Mouse (Mus musculus): Measurements from ENCODE around the gene Defb22. TPM values are rescaled to one million over a fixed set of nuclear protein-coding genes. Genes with fewer than 3 reads are reported as not detected.

The Defb22 gene
- total and polyA plus RNA-seq, 3 experiments, result not detected

DNA sequence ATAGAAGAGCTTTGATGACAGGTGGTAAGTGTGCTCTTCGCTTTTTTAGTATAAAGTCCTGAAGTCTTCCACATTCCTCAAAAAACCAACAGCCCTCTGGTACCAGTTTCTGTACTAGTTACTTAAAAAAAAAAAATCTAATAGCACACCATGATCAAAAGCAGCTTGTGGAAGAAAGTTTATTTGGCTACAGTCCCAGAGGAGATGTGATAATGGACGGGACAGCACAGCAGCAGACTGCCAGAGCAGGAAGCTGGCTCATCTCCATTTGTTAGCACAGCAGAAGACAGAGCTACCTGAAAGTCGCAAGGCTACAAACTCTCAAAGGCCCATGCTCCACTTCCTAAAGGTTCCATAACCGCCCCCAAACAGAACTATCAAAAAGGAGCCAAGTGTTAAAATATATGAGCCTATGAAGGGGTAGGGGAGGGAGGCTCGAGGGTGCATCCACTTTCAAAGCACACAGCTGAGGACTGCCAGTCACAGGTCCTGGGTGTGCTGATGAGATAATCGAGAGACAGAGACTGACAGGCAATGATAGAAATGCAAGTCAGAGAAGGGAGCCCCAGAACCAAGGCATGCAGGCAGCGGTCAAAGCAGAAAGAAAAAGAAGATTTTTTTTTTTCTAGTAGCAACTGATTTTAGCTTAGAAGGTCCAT lies 10.4 kb upstream of the Defb22 start:
- Histone ChIP-seq H3K27me3 (ENCODE audit: control insufficient read depth, insufficient read depth, low read length) (no peaks in the 10 kb centered on the region), H3K4me3 (no peak overlapping the region), H3K9ac (ENCODE audit: low read depth, low read length) (no peak overlapping the region), H3K4me1 (ENCODE audit: control insufficient read depth, insufficient read depth, low read length) (no peaks in the 10 kb centered on the region), H3K27ac (no peak overlapping the region), H3K36me3 (ENCODE audit: control insufficient read depth, insufficient read depth, low read length) (no peaks in the 10 kb centered on the region), H3K79me2 (replicated peaks; ENCODE audit: control insufficient read depth, insufficient read depth, low read length) (no peaks in the 10 kb centered on the region)
- DNase-seq, result no peak
- whole genome bisulfite sequencing, result 35% methylated on average over 7 of the region's 7 CpGs
- TF ChIP-seq EP300 (IDR thresholded peaks at IDR 0.05; ENCODE audit: insufficient read depth, low read depth, low read length) (no peak), POLR2A (IDR thresholded peaks at IDR 0.05; ENCODE audit: insufficient read depth, low read depth, low read length) (no peak), CTCF (IDR thresholded peaks at IDR 0.05) (no peak)
- intact Hi-C loops (cut with DNase I), result no loop called here

DNA sequence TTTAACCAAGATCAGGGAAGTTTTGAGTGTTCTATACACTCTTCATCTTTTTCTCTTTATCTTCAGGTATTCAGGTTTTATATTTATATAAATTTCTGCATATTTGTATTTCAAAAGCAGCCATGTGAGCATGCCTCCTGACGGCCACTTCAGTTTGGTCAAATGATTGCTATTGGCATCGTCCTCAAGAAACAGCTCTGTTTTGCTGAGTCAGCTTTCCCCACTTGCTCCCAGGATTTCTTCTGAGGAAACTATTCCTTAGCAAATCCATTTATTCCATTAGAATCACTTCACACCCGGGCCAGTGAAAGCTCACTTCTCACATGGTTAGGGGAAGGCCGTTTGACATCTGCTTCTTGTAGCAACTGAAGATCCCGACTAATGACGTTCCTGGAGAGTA lies 8.1 kb upstream of the Defb22 start:
- WGBS, result 73% methylated on average over 6 of the region's 6 CpGs

DNA sequence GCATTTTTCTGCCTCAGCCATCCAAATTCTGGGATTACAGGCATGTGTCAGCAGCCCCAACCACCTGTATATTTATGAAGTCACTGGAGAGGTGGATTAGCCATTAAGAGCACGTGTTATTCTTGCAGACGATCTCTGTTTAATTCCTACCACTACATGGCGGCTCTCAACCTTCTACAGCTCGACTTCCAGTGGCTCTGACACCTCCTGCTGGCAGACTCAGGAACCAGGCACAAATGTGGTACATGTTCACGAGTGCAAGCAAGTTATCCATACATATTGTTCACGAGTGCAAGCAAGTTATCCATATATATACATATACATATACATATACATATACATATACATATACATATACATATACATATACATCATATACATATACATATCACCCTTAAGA lies 3.2 kb upstream of the Defb22 start:
- 80% methylated on average over 6 of the region's 6 CpGs for WGBS
- H3K27ac ChIP-seq, result no peak overlapping the region

More for the DNA sequence above, 8.1 kb upstream of the Defb22 start:
- Histone ChIP-seq H3K79me2 (replicated peaks; ENCODE audit: control insufficient read depth, insufficient read depth, low read length) (no peaks in the 10 kb centered on the region), H3K27me3 (ENCODE audit: control insufficient read depth, insufficient read depth, low read length) (no peaks in the 10 kb centered on the region), H3K36me3 (ENCODE audit: control insufficient read depth, insufficient read depth, low read length) (no peaks in the 10 kb centered on the region), H3K4me1 (ENCODE audit: control insufficient read depth, insufficient read depth, low read length) (no peaks in the 10 kb centered on the region), H3K9ac (ENCODE audit: low read depth, low read length) (no peak overlapping the region), H3K4me3 (no peak overlapping the region), H3K27ac (no peak overlapping the region)
- no peak for DNase-seq
- TF ChIP-seq EP300 (IDR thresholded peaks at IDR 0.05; ENCODE audit: insufficient read depth, low read depth, low read length), result no peak
- no peak for TF ChIP-seq POLR2A (IDR thresholded peaks at IDR 0.05; ENCODE audit: insufficient read depth, low read depth, low read length)
- no peak for TF ChIP-seq CTCF (IDR thresholded peaks at IDR 0.05)
- intact Hi-C loops (cut with DNase I), result no loop called here

DNA sequence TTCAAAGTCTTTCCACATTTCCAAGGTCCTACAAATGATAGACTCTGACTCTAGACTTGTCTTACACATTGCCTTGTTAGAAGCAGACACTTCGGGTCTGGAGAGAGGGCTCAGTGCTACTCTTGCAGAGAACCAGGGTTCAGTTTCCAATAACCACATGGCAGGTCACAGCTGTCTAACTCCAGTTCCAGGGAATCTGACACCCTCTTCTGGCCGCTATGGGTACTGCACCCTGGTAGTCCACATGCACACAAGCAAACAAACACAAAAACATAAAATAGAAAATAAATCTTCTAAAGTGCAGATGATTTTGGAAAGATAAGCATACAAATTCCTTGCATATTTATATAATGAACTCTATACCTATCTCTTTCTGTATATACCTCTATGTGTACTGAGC lies 2.9 kb downstream of the Defb22 start:
- H3K27ac ChIP-seq, result no peak overlapping the region
- no peaks in the 10 kb centered on the region for H3K79me2 ChIP-seq (replicated peaks; ENCODE audit: control insufficient read depth, insufficient read depth, low read length)
- H3K9ac ChIP-seq (ENCODE audit: low read depth, low read length), result no peak overlapping the region
- no peaks in the 10 kb centered on the region for H3K36me3 ChIP-seq (ENCODE audit: control insufficient read depth, insufficient read depth, low read length)
- no peak for TF ChIP-seq EP300 (IDR thresholded peaks at IDR 0.05; ENCODE audit: insufficient read depth, low read depth, low read length)
- TF ChIP-seq CTCF (IDR thresholded peaks at IDR 0.05), result peak; percentile 35
- no peaks in the 10 kb centered on the region for H3K4me1 ChIP-seq (ENCODE audit: control insufficient read depth, insufficient read depth, low read length)
- no peak overlapping the region for H3K4me3 ChIP-seq
- intact Hi-C loops (cut with DNase I), result no loop called here
- H3K27me3 ChIP-seq (ENCODE audit: control insufficient read depth, insufficient read depth, low read length), result no peaks in the 10 kb centered on the region
- 83% methylated on average over 2 of the region's 2 CpGs for WGBS
- no peak for DNase-seq

More for the DNA sequence above, 3.2 kb upstream of the Defb22 start:
- no peak for TF ChIP-seq POLR2A (IDR thresholded peaks at IDR 0.05; ENCODE audit: insufficient read depth, low read depth, low read length)
- TF ChIP-seq EP300 (IDR thresholded peaks at IDR 0.05; ENCODE audit: insufficient read depth, low read depth, low read length), result no peak
- no peak for TF ChIP-seq CTCF (IDR thresholded peaks at IDR 0.05)
- no peaks in the 10 kb centered on the region for H3K79me2 ChIP-seq (replicated peaks; ENCODE audit: control insufficient read depth, insufficient read depth, low read length)
- no peaks in the 10 kb centered on the region for H3K36me3 ChIP-seq (ENCODE audit: control insufficient read depth, insufficient read depth, low read length)
- intact Hi-C loops (cut with DNase I), result no loop called here
- DNase-seq, result no peak
- H3K27me3 ChIP-seq (ENCODE audit: control insufficient read depth, insufficient read depth, low read length), result no peaks in the 10 kb centered on the region
- no peak overlapping the region for H3K9ac ChIP-seq (ENCODE audit: low read depth, low read length)
- H3K4me3 ChIP-seq, result no peak overlapping the region
- H3K4me1 ChIP-seq (ENCODE audit: control insufficient read depth, insufficient read depth, low read length), result no peaks in the 10 kb centered on the region

DNA sequence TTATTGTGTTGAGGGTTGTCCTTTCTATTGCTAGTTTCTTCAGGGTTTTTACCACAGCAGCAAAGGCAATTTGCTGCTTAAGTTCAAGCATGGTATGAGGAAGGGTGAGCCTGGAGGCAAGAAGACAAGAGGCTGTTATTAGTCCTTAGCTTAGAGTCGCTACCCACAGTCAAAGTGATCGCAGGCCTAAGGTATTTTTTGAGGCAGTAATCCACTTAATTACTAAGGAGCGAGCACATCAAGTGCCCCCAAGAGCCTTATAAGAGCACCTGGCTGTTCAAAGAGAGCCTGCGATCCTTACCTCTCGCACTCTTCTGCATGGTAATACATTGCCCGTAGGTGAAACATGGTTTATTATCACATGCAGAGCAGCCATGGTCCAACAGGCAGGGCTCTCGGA lies 8.2 kb downstream of the Defb22 start:
- no peak for DNase-seq
- H3K27me3 ChIP-seq (ENCODE audit: control insufficient read depth, insufficient read depth, low read length), result no peaks in the 10 kb centered on the region
- TF ChIP-seq CTCF (IDR thresholded peaks at IDR 0.05) (no peak), EP300 (IDR thresholded peaks at IDR 0.05; ENCODE audit: insufficient read depth, low read depth, low read length) (no peak), POLR2A (IDR thresholded peaks at IDR 0.05; ENCODE audit: insufficient read depth, low read depth, low read length) (no peak)
- no peak overlapping the region for H3K27ac ChIP-seq
- H3K36me3 ChIP-seq (ENCODE audit: control insufficient read depth, insufficient read depth, low read length), result no peaks in the 10 kb centered on the region
- intact Hi-C loops (cut with DNase I), result no loop called here
- H3K79me2 ChIP-seq (replicated peaks; ENCODE audit: control insufficient read depth, insufficient read depth, low read length), result no peaks in the 10 kb centered on the region
- no peaks in the 10 kb centered on the region for H3K4me1 ChIP-seq (ENCODE audit: control insufficient read depth, insufficient read depth, low read length)
- H3K9ac ChIP-seq (ENCODE audit: low read depth, low read length), result no peak overlapping the region
- no peak overlapping the region for H3K4me3 ChIP-seq
- WGBS, result 92% methylated on average over 7 of the region's 7 CpGs

DNA sequence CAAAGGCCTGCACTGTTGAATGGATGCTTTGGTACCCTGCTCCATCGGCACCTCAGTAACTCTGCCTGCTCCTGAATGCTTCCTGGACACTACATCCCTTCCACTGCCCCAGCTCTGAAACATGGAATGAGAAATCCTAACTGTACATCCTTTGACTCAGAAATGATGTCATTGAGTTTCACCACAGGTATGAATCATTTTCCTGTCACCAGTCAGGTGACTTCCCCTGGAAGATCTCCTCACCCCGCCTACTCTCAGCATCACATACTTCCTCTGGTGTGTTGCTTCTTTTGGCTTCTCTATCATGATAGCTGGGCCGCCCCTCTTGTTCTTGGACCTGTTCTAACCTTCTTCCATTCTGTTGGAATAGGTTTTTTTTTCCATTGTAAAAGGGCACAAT lies 9.1 kb downstream of the Defb22 start:
- TF ChIP-seq POLR2A (IDR thresholded peaks at IDR 0.05; ENCODE audit: insufficient read depth, low read depth, low read length), result no peak
- TF ChIP-seq CTCF (IDR thresholded peaks at IDR 0.05), result no peak
- intact Hi-C loops (cut with DNase I), result no loop called here
- 59% methylated on average over 3 of the region's 3 CpGs for whole genome bisulfite sequencing

More for the DNA sequence above, 9.1 kb downstream of the Defb22 start:
- no peak for DNase-seq
- Histone ChIP-seq H3K9ac (ENCODE audit: low read depth, low read length) (no peak overlapping the region), H3K4me1 (ENCODE audit: control insufficient read depth, insufficient read depth, low read length) (no peaks in the 10 kb centered on the region), H3K27me3 (ENCODE audit: control insufficient read depth, insufficient read depth, low read length) (no peaks in the 10 kb centered on the region), H3K79me2 (replicated peaks; ENCODE audit: control insufficient read depth, insufficient read depth, low read length) (no peaks in the 10 kb centered on the region), H3K4me3 (no peak overlapping the region), H3K27ac (no peak overlapping the region), H3K36me3 (ENCODE audit: control insufficient read depth, insufficient read depth, low read length) (no peaks in the 10 kb centered on the region)

Measured in heart, adult 2 months (tissue).